Mouse (Mus musculus): ENCODE results near the gene Rhog. TPM values are rescaled to one million over a fixed set of nuclear protein-coding genes. Genes with fewer than 3 reads are reported as not detected.

Rhog gene
- total RNA-seq, 2 experiments from 2014 or later = 57.3 to 290 TPM

GRCm38 (mm10) chr7:102253631-102254030 lies 2.2 kb downstream of the Rhog start:
- ATAC-seq (replicated peaks; ENCODE audit: poor library complexity, severe bottlenecking) = no peak

- peak; percentile 52 for ATAC-seq (replicated peaks; ENCODE audit: poor library complexity, severe bottlenecking)
These were observed 5.1 kb downstream of the Rhog start for GRCm38 (mm10) chr7:102250631-102251214.

- peak; percentile 27 for ATAC-seq (replicated peaks; ENCODE audit: poor library complexity, severe bottlenecking)
These were observed 5.8 kb downstream of the Rhog start for GRCm38 (mm10) chr7:102249896-102250630.

GRCm38 (mm10) chr7:102249531-102249895 lies 6.3 kb downstream of the Rhog start:
- peak; percentile 8 for ATAC-seq (replicated peaks; ENCODE audit: poor library complexity, severe bottlenecking)

- ATAC-seq (replicated peaks; ENCODE audit: poor library complexity, severe bottlenecking) = peak; percentile 28
These were observed 7.0 kb downstream of the Rhog start for GRCm38 (mm10) chr7:102248691-102249404.

GRCm38 (mm10) chr7:102246956-102247797 lies 8.7 kb downstream of the Rhog start:
- peak; percentile 11 for ATAC-seq (replicated peaks; ENCODE audit: poor library complexity, severe bottlenecking)

GRCm38 (mm10) chr7:102246265-102246664 lies 9.6 kb downstream of the Rhog start:
- ATAC-seq (replicated peaks; ENCODE audit: poor library complexity, severe bottlenecking) = no peak

GRCm38 (mm10) chr7:102245775-102246174 lies 10.1 kb downstream of the Rhog start:
- no peak for ATAC-seq (replicated peaks; ENCODE audit: poor library complexity, severe bottlenecking)

- ATAC-seq (replicated peaks; ENCODE audit: poor library complexity, severe bottlenecking) = no peak
These were observed 10.9 kb downstream of the Rhog start for GRCm38 (mm10) chr7:102244782-102245535.

GRCm38 (mm10) chr7:102243870-102244269 lies 12.0 kb downstream of the Rhog start:
- ATAC-seq (replicated peaks; ENCODE audit: poor library complexity, severe bottlenecking) = peak; percentile 55

- ATAC-seq (replicated peaks; ENCODE audit: poor library complexity, severe bottlenecking) = no peak
These were observed 12.9 kb downstream of the Rhog start for GRCm38 (mm10) chr7:102242917-102243316.

- ATAC-seq (replicated peaks; ENCODE audit: poor library complexity, severe bottlenecking) = 0 out of 2 replicates have a peak, but pooled peaks have one; percentile 7
These were observed 13.5 kb downstream of the Rhog start for GRCm38 (mm10) chr7:102242371-102242770.

- ATAC-seq (replicated peaks; ENCODE audit: poor library complexity, severe bottlenecking) = no peak
These were observed 16.3 kb downstream of the Rhog start for GRCm38 (mm10) chr7:102239591-102239990.

- ATAC-seq (replicated peaks; ENCODE audit: poor library complexity, severe bottlenecking) = no peak
These were observed 17.1 kb downstream of the Rhog start for GRCm38 (mm10) chr7:102238686-102239286.

GRCm38 (mm10) chr7:102233059-102233458 lies 22.8 kb downstream of the Rhog start:
- ATAC-seq (replicated peaks; ENCODE audit: poor library complexity, severe bottlenecking) = no peak; the same call in 1 of the 2 replicates

GRCm38 (mm10) chr7:102229814-102230213 lies 26.0 kb downstream of the Rhog start:
- ATAC-seq (replicated peaks; ENCODE audit: poor library complexity, severe bottlenecking) = no peak

- no peak for ATAC-seq (replicated peaks; ENCODE audit: poor library complexity, severe bottlenecking)
These were observed 27.7 kb downstream of the Rhog start for GRCm38 (mm10) chr7:102228049-102228670.

- ATAC-seq (replicated peaks; ENCODE audit: poor library complexity, severe bottlenecking) = no peak
These were observed 29.8 kb downstream of the Rhog start for GRCm38 (mm10) chr7:102226051-102226450.
